Mouse (Mus musculus) heart, adult 9 months (tissue): ENCODE data around the gene Bcl2l2.
A peak's percentile ranks its signal among the peaks of the same experiment; 100 is the strongest.

ENCODE experiments used
- DNase-seq, 2 experiments: peaks; one replicate each; pipeline ENCODE4 v3.0.0; 2022; ENCODE audit warnings: low spot score in 2 of 2

Bcl2l2 gene

GRCm38 (mm10) chr14:54893651-54894181, 10.5 kb downstream of the Bcl2l2 start:
- peak; percentile 100 for DNase-seq

- no peak for DNase-seq
Observed at GRCm38 (mm10) chr14:54894296-54895151, 11.3 kb downstream of the Bcl2l2 start.

- DNase-seq, result no peak
Observed at GRCm38 (mm10) chr14:54897445-54897844, 14.3 kb downstream of the Bcl2l2 start.

- DNase-seq, result peak; percentile 49 to 74
Observed at GRCm38 (mm10) chr14:54900383-54900782, 17.2 kb downstream of the Bcl2l2 start.

- no peak for DNase-seq
Observed at GRCm38 (mm10) chr14:54903641-54904040, 20.5 kb downstream of the Bcl2l2 start.

GRCm38 (mm10) chr14:54908682-54909081, 25.5 kb downstream of the Bcl2l2 start:
- DNase-seq, result no peak

- no peak for DNase-seq
Observed at GRCm38 (mm10) chr14:54912109-54912850, 29.1 kb downstream of the Bcl2l2 start.

- peak; percentile 68 to 69 for DNase-seq
Observed at GRCm38 (mm10) chr14:54912886-54913285, 29.7 kb downstream of the Bcl2l2 start, which contains the start of gene Slc22a17. Slc22a17 (minus strand) TSS chr14:54913132.

- no peak for DNase-seq
Observed at GRCm38 (mm10) chr14:54913343-54913742, 30.2 kb downstream of the Bcl2l2 start.

GRCm38 (mm10) chr14:54920076-54920685, 37.0 kb downstream of the Bcl2l2 start:
- DNase-seq, result no peak

- peak; percentile 79 to 82 for DNase-seq
Observed at GRCm38 (mm10) chr14:54924641-54925348, 41.6 kb downstream of the Bcl2l2 start.

GRCm38 (mm10) chr14:54925349-54926342, 42.5 kb downstream of the Bcl2l2 start, which contains the start of gene Efs:
Efs (minus strand) TSS chr14:54926126.
- peak; percentile 56 to 68 for DNase-seq

- DNase-seq, result peak; percentile 65 to 72
Observed at GRCm38 (mm10) chr14:54926401-54927158, 43.4 kb downstream of the Bcl2l2 start.

GRCm38 (mm10) chr14:54927296-54927695, 44.1 kb downstream of the Bcl2l2 start:
- DNase-seq, result no peak

GRCm38 (mm10) chr14:54929801-54930200, 46.6 kb downstream of the Bcl2l2 start:
- DNase-seq, result no peak

- DNase-seq, result no peak
Observed at GRCm38 (mm10) chr14:54930431-54930830, 47.3 kb downstream of the Bcl2l2 start.

GRCm38 (mm10) chr14:54932645-54933150, 49.5 kb downstream of the Bcl2l2 start, which contains the start of gene Il25:
Il25 (plus strand) TSS chr14:54932695.
- no peak for DNase-seq

- DNase-seq, result no peak
Observed at GRCm38 (mm10) chr14:54935904-54936830, 53.0 kb downstream of the Bcl2l2 start, which contains the start of gene Cmtm5. Cmtm5 (plus strand) TSS chr14:54936261.
